Mouse (Mus musculus) stomach, embryonic 16.5 days (tissue): Measurements from ENCODE around the gene Lsm3. TPM values are rescaled to one million over a fixed set of nuclear protein-coding genes. Genes with fewer than 3 reads are reported as not detected.

Experiments
- ATAC-seq: fragments of 200-750 bp; cut with Nextera tagmentation; 2 replicates; pipeline ENCODE4 v1.8.0; 2017; ENCODE audit warnings: moderate number of reproducible peaks, moderate TSS enrichment; ENCODE audit not compliant: insufficient read depth, low FRiP score
- H3K27ac ChIP-seq: fragments of 300-500 bp; sonication (generic); 2 replicates; pipeline ENCODE4 v1.5.1; 2014; ENCODE audit warnings: low read length
- H3K27me3 ChIP-seq: fragments of 300-500 bp; sonication (generic); 2 replicates; pipeline ENCODE4 v1.6.1; 2014; ENCODE audit warnings: low read length, control low read depth, mixed read lengths; ENCODE audit not compliant: control insufficient read depth, insufficient read depth
- H3K36me3 ChIP-seq: fragments of 300-500 bp; sonication (generic); 2 replicates; pipeline ENCODE4 v1.6.1; 2014; ENCODE audit warnings: low read length; ENCODE audit not compliant: control insufficient read depth, insufficient read depth
- H3K4me1 ChIP-seq: fragments of 300-500 bp; sonication (generic); 2 replicates; pipeline ENCODE4 v1.6.1; 2014; ENCODE audit warnings: low read length, control low read depth, mixed read lengths; ENCODE audit not compliant: control insufficient read depth, insufficient read depth
- H3K4me2 ChIP-seq: fragments of 300-500 bp; sonication (generic); 2 replicates; pipeline ENCODE4 v1.6.1; 2014; ENCODE audit warnings: low read depth, low read length, mixed read lengths
- H3K4me3 ChIP-seq: fragments of 300-500 bp; sonication (generic); replicated peaks from 2 replicates; pipeline ENCODE4 v1.5.1; 2014; ENCODE audit warnings: mild to moderate bottlenecking, low read length
- H3K9ac ChIP-seq: fragments of 300-500 bp; sonication (generic); 2 replicates; pipeline ENCODE4 v1.6.1; 2014; ENCODE audit warnings: low read length
- H3K9me3 ChIP-seq: fragments of 300-500 bp; sonication (generic); replicated peaks from 2 replicates; pipeline ENCODE4 v1.6.1; 2016; ENCODE audit warnings: low read length, control low read depth; ENCODE audit not compliant: control insufficient read depth
- WGBS: fragments of 180-500 bp; shearing (Covaris S2); extraction: QIAGEN DNeasy Blood & Tissue Kit; methylation state at CpG from one replicate; pipeline ENCODE4 v1.1.7; 2014; 5-methylcytosine and 5-hydroxymethylcytosine counted together
- polyA plus RNA-seq: library from polyadenylated mRNA; unstranded; fragments of >200 nt; fragmentation: Nextera tagmentation; extraction: Ambion mirVana; gene quantifications from 2 replicates; pipeline ENCODE4 v1.2.1, GENCODE M21; 2015

Gene Lsm3
- polyA plus RNA-seq, 1 experiment from 2014 or later, result 191 TPM

GRCm38 (mm10) chr6:91476541-91476940 lies 39.2 kb upstream of the Lsm3 start:
- Histone ChIP-seq H3K27ac (no peak overlapping the region), H3K36me3 (peaks cover 9% of the 10 kb centered on the region; the same call in 1 of the 2 replicates), H3K27me3 (no peaks in the 10 kb centered on the region), H3K9ac (peak overlapping the region; percentile 20; the same call in 1 of the 2 replicates), H3K4me3 (no peak overlapping the region), H3K4me2 (no peak overlapping the region), H3K4me1 (peaks cover 20% of the 10 kb centered on the region), H3K9me3 (no peaks in the 10 kb centered on the region)
- ATAC-seq, result no peak
- 93% methylated on average over 2 of the region's 2 CpGs for WGBS

- H3K9ac ChIP-seq, result no peak overlapping the region
- no peak overlapping the region for H3K4me3 ChIP-seq
- no peaks in the 10 kb centered on the region for H3K27me3 ChIP-seq
- 78% methylated on average over 2 of the region's 2 CpGs for WGBS
- no peaks in the 10 kb centered on the region for H3K4me1 ChIP-seq
- no peak for ATAC-seq
- H3K9me3 ChIP-seq, result no peaks in the 10 kb centered on the region
- H3K4me2 ChIP-seq, result no peak overlapping the region
- peaks cover 26% of the 10 kb centered on the region for H3K36me3 ChIP-seq
- peak overlapping the region; percentile 20; the same call in 1 of the 2 replicates for H3K27ac ChIP-seq
These were observed 32.4 kb upstream of the Lsm3 start for GRCm38 (mm10) chr6:91483371-91483770.

GRCm38 (mm10) chr6:91486736-91487453 lies 28.8 kb upstream of the Lsm3 start:
- Histone ChIP-seq H3K4me3 (no peak overlapping the region), H3K9ac (no peak overlapping the region), H3K36me3 (peaks cover 14% of the 10 kb centered on the region), H3K4me2 (no peak overlapping the region), H3K4me1 (no peaks in the 10 kb centered on the region), H3K9me3 (no peaks in the 10 kb centered on the region), H3K27ac (no peak overlapping the region), H3K27me3 (no peaks in the 10 kb centered on the region)
- ATAC-seq, result no peak
- 91% methylated on average over 15 of the region's 15 CpGs for WGBS

GRCm38 (mm10) chr6:91488496-91489212 lies 27.1 kb upstream of the Lsm3 start:
- Histone ChIP-seq H3K36me3 (peaks cover 5% of the 10 kb centered on the region), H3K4me2 (no peak overlapping the region), H3K27me3 (no peaks in the 10 kb centered on the region), H3K4me1 (no peaks in the 10 kb centered on the region), H3K9me3 (no peaks in the 10 kb centered on the region), H3K4me3 (no peak overlapping the region), H3K9ac (no peak overlapping the region), H3K27ac (peak overlapping the region; percentile 17; the same call in 1 of the 2 replicates)
- peak; percentile 65 for ATAC-seq
- WGBS, result 69% methylated on average over 9 of the region's 9 CpGs

GRCm38 (mm10) chr6:91489872-91490271 lies 25.9 kb upstream of the Lsm3 start:
- H3K27ac ChIP-seq, result 0 out of 2 replicates have a peak overlapping the region, but pooled peaks have one; percentile 16
- ATAC-seq, result no peak
- 81% methylated on average over 10 of the region's 10 CpGs for WGBS

GRCm38 (mm10) chr6:91491004-91491403 lies 24.7 kb upstream of the Lsm3 start:
- Histone ChIP-seq H3K9me3 (no peaks in the 10 kb centered on the region), H3K4me1 (no peaks in the 10 kb centered on the region), H3K36me3 (no peaks in the 10 kb centered on the region; the same call in 1 of the 2 replicates), H3K27me3 (no peaks in the 10 kb centered on the region), H3K4me2 (no peak overlapping the region), H3K27ac (no peak overlapping the region), H3K9ac (no peak overlapping the region), H3K4me3 (no peak overlapping the region)
- WGBS, result 59% methylated on average over 6 of the region's 6 CpGs
- ATAC-seq, result no peak

More at GRCm38 (mm10) chr6:91489872-91490271, 25.9 kb upstream of the Lsm3 start:
- H3K9ac ChIP-seq, result no peak overlapping the region
- no peak overlapping the region for H3K4me3 ChIP-seq
- H3K36me3 ChIP-seq, result peaks cover 5% of the 10 kb centered on the region
- H3K27me3 ChIP-seq, result no peaks in the 10 kb centered on the region
- H3K4me1 ChIP-seq, result no peaks in the 10 kb centered on the region
- H3K9me3 ChIP-seq, result no peaks in the 10 kb centered on the region
- H3K4me2 ChIP-seq, result no peak overlapping the region

GRCm38 (mm10) chr6:91493053-91493452 lies 22.7 kb upstream of the Lsm3 start:
- no peak overlapping the region for H3K27ac ChIP-seq
- H3K9ac ChIP-seq, result no peak overlapping the region
- 0 out of 2 replicates have a peak, but pooled peaks cover 4% of the 10 kb centered on the region for H3K36me3 ChIP-seq
- no peak for ATAC-seq
- WGBS, result 76% methylated on average over 10 of the region's 10 CpGs
- no peaks in the 10 kb centered on the region for H3K27me3 ChIP-seq
- no peak overlapping the region for H3K4me3 ChIP-seq
- H3K4me2 ChIP-seq, result no peak overlapping the region
- H3K9me3 ChIP-seq, result no peaks in the 10 kb centered on the region
- no peaks in the 10 kb centered on the region for H3K4me1 ChIP-seq

- peaks cover 13% of the 10 kb centered on the region for H3K36me3 ChIP-seq
- no peaks in the 10 kb centered on the region for H3K27me3 ChIP-seq
- WGBS, result 83% methylated on average over 8 of the region's 8 CpGs
- H3K9me3 ChIP-seq, result no peaks in the 10 kb centered on the region
- no peak overlapping the region for H3K9ac ChIP-seq
- no peak overlapping the region for H3K4me2 ChIP-seq
- H3K27ac ChIP-seq, result no peak overlapping the region
- no peaks in the 10 kb centered on the region for H3K4me1 ChIP-seq
- ATAC-seq, result no peak
- H3K4me3 ChIP-seq, result no peak overlapping the region
These were observed 21.2 kb upstream of the Lsm3 start for GRCm38 (mm10) chr6:91494526-91494925.

GRCm38 (mm10) chr6:91503302-91503701 lies 12.4 kb upstream of the Lsm3 start:
- Histone ChIP-seq H3K4me2 (no peak overlapping the region), H3K4me1 (no peaks in the 10 kb centered on the region), H3K4me3 (no peak overlapping the region), H3K36me3 (peaks cover 29% of the 10 kb centered on the region), H3K9me3 (no peaks in the 10 kb centered on the region), H3K27ac (no peak overlapping the region), H3K9ac (no peak overlapping the region), H3K27me3 (no peaks in the 10 kb centered on the region)
- 74% methylated on average over 1 of the region's 1 CpGs for WGBS
- no peak for ATAC-seq
